Mouse (Mus musculus) limb, embryonic 11.5 days (tissue): ENCODE measurements around the gene Lalba. TPM values are rescaled to one million over a fixed set of nuclear protein-coding genes. Genes with fewer than 3 reads are reported as not detected.

Experiments used
- ATAC-seq: fragments of 200-750 bp; cut with Nextera tagmentation; 2 replicates; pipeline ENCODE4 v1.8.0; 2017; ENCODE audit warnings: low read depth; ENCODE audit not compliant: insufficient number of reproducible peaks, low FRiP score, low TSS enrichment
- DNase-seq: peaks from one replicate; pipeline ENCODE4 v3.0.0-alpha.2; 2015; ENCODE audit warnings: low spot score
- H3K27ac ChIP-seq: fragments of 300-500 bp; sonication (generic); replicated peaks from 2 replicates; pipeline ENCODE4 v1.5.1; 2014; ENCODE audit warnings: low read depth, mild to moderate bottlenecking, low read length
- H3K27me3 ChIP-seq: fragments of 300-500 bp; sonication (generic); 2 replicates; pipeline ENCODE4 v1.6.1; 2014; ENCODE audit warnings: mild to moderate bottlenecking, low read length, mixed read lengths; ENCODE audit not compliant: control insufficient read depth, insufficient read depth
- H3K36me3 ChIP-seq: fragments of 300-500 bp; sonication (generic); 2 replicates; pipeline ENCODE4 v1.6.1; 2014; ENCODE audit warnings: mild to moderate bottlenecking, low read length, moderate library complexity, mixed read lengths; ENCODE audit not compliant: control insufficient read depth, insufficient read depth
- H3K4me1 ChIP-seq: fragments of 300-500 bp; sonication (generic); 2 replicates; pipeline ENCODE4 v1.6.1; 2014; ENCODE audit warnings: low read length, mixed read lengths; ENCODE audit not compliant: control insufficient read depth, insufficient read depth
- H3K4me2 ChIP-seq: fragments of 300-500 bp; sonication (generic); 2 replicates; pipeline ENCODE4 v1.6.1; 2014; ENCODE audit warnings: low read depth, mild to moderate bottlenecking, moderate library complexity; ENCODE audit not compliant: severe bottlenecking
- H3K4me3 ChIP-seq: fragments of 300-500 bp; sonication (generic); 2 replicates; pipeline ENCODE4 v1.5.1; 2014; ENCODE audit warnings: low read depth, low read length
- H3K9ac ChIP-seq: fragments of 300-500 bp; sonication (generic); 2 replicates; pipeline ENCODE4 v1.6.1; 2014; ENCODE audit warnings: mild to moderate bottlenecking, low read length
- H3K9me3 ChIP-seq: fragments of 300-500 bp; sonication (generic); 2 replicates; pipeline ENCODE4 v1.6.1; 2016; ENCODE audit warnings: low read length; ENCODE audit not compliant: control insufficient read depth
- WGBS: fragments of 180-500 bp; shearing (Covaris S2); extraction: QIAGEN DNeasy Blood & Tissue Kit; methylation state at CpG from one replicate; pipeline ENCODE4 v1.1.7; 2014; 5-methylcytosine and 5-hydroxymethylcytosine counted together
- polyA plus RNA-seq: library from polyadenylated mRNA; unstranded; fragments of >200 nt; fragmentation: Nextera tagmentation; extraction: Ambion mirVana; gene quantifications from 2 replicates; pipeline ENCODE4 v1.2.1, GENCODE M21; 2014

Gene Lalba
- polyA plus RNA-seq, 1 experiment from 2014 or later: not detected

- DNase-seq (no peak), ATAC-seq (no peak)
- H3K4me3 ChIP-seq: no peak overlapping the region
- no peak overlapping the region for H3K27ac ChIP-seq
- no peaks in the 10 kb centered on the region for H3K36me3 ChIP-seq
- H3K9ac ChIP-seq: no peak overlapping the region
- H3K4me1 ChIP-seq: no peaks in the 10 kb centered on the region
- H3K27me3 ChIP-seq: no peaks in the 10 kb centered on the region
- 84% methylated on average over 7 of the region's 7 CpGs for WGBS
- H3K9me3 ChIP-seq: no peaks in the 10 kb centered on the region
- no peak overlapping the region for H3K4me2 ChIP-seq
Measured at GRCm38 (mm10) chr15:98479568-98480102, 2.9 kb downstream of the Lalba start.

- H3K4me1 ChIP-seq: no peaks in the 10 kb centered on the region
- H3K27me3 ChIP-seq: no peaks in the 10 kb centered on the region
- H3K9ac ChIP-seq: no peak overlapping the region
- H3K4me2 ChIP-seq: no peak overlapping the region
- H3K4me3 ChIP-seq: no peak overlapping the region
- H3K9me3 ChIP-seq: no peaks in the 10 kb centered on the region
- DNase-seq (no peak), ATAC-seq (no peak)
- WGBS: 81% methylated on average over 5 of the region's 5 CpGs
- H3K27ac ChIP-seq: no peak overlapping the region
- H3K36me3 ChIP-seq: no peaks in the 10 kb centered on the region
Measured at GRCm38 (mm10) chr15:98476281-98476680, 6.2 kb downstream of the Lalba start.

- H3K36me3 ChIP-seq: no peaks in the 10 kb centered on the region
- 55% methylated on average over 10 of the region's 10 CpGs for WGBS
- H3K27ac ChIP-seq: no peak overlapping the region
- peak; percentile 55 for DNase-seq
- no peak for ATAC-seq
- H3K27me3 ChIP-seq: no peaks in the 10 kb centered on the region
- H3K4me3 ChIP-seq: no peak overlapping the region
- H3K9ac ChIP-seq: no peak overlapping the region
- H3K4me1 ChIP-seq: no peaks in the 10 kb centered on the region
- H3K9me3 ChIP-seq: no peaks in the 10 kb centered on the region
- H3K4me2 ChIP-seq: no peak overlapping the region
Measured at GRCm38 (mm10) chr15:98475382-98475781, 7.1 kb downstream of the Lalba start.

- DNase-seq (no peak), ATAC-seq (no peak)
- Histone ChIP-seq H3K4me2 (no peak overlapping the region), H3K4me3 (no peak overlapping the region), H3K36me3 (no peaks in the 10 kb centered on the region), H3K4me1 (no peaks in the 10 kb centered on the region), H3K9me3 (no peaks in the 10 kb centered on the region), H3K9ac (no peak overlapping the region), H3K27me3 (no peaks in the 10 kb centered on the region), H3K27ac (no peak overlapping the region)
- WGBS: 79% methylated on average over 10 of the region's 10 CpGs
Measured at GRCm38 (mm10) chr15:98474958-98475357, 7.6 kb downstream of the Lalba start.

GRCm38 (mm10) chr15:98471539-98471938 lies 11.0 kb downstream of the Lalba start:
- 91% methylated on average over 13 of the region's 13 CpGs for WGBS
- Histone ChIP-seq H3K4me2 (no peak overlapping the region), H3K4me1 (no peaks in the 10 kb centered on the region), H3K9ac (no peak overlapping the region), H3K9me3 (no peaks in the 10 kb centered on the region), H3K36me3 (no peaks in the 10 kb centered on the region), H3K4me3 (no peak overlapping the region), H3K27me3 (no peaks in the 10 kb centered on the region), H3K27ac (no peak overlapping the region)
- DNase-seq: no peak
- ATAC-seq: no peak

GRCm38 (mm10) chr15:98469596-98469995 lies 12.9 kb downstream of the Lalba start, which contains the start of gene OR5BS1P:
TSS of gene OR5BS1P (plus strand) at chr15:98469896.
- DNase-seq (no peak), ATAC-seq (no peak)
- no peak within 1 kb of the TSS for H3K4me3 ChIP-seq
- WGBS: 87% methylated on average over 4 of the region's 4 CpGs
- H3K27me3 ChIP-seq: no peaks in the 10 kb centered on the region
- no peaks in the 10 kb centered on the region for H3K4me1 ChIP-seq
- H3K4me2 ChIP-seq: no peak within 1 kb of the TSS
- H3K9me3 ChIP-seq: no peaks in the 10 kb centered on the region
- no peak within 1 kb of the TSS for H3K9ac ChIP-seq
- H3K36me3 ChIP-seq: no peaks in the 10 kb centered on the region
- H3K27ac ChIP-seq: no peak within 1 kb of the TSS

- Histone ChIP-seq H3K27me3 (no peaks in the 10 kb centered on the region), H3K4me3 (no peak within 1 kb of the TSS), H3K4me1 (no peaks in the 10 kb centered on the region), H3K9ac (no peak within 1 kb of the TSS), H3K9me3 (no peaks in the 10 kb centered on the region), H3K4me2 (no peak within 1 kb of the TSS), H3K36me3 (no peaks in the 10 kb centered on the region), H3K27ac (no peak within 1 kb of the TSS)
- no peak for ATAC-seq
- 89% methylated on average over 7 of the region's 7 CpGs for WGBS
- no peak for DNase-seq
Measured at GRCm38 (mm10) chr15:98452288-98452687, 30.2 kb downstream of the Lalba start, which contains the start of gene Olfr281. TSS of gene Olfr281 (plus strand) at chr15:98452588.

GRCm38 (mm10) chr15:98448521-98448920 lies 34.0 kb downstream of the Lalba start:
- DNase-seq: no peak

GRCm38 (mm10) chr15:98444561-98444960 lies 38.0 kb downstream of the Lalba start:
- Histone ChIP-seq H3K36me3 (no peaks in the 10 kb centered on the region), H3K27me3 (no peaks in the 10 kb centered on the region), H3K4me2 (no peak overlapping the region), H3K4me3 (no peak overlapping the region), H3K9ac (no peak overlapping the region), H3K27ac (no peak overlapping the region), H3K4me1 (no peaks in the 10 kb centered on the region), H3K9me3 (no peaks in the 10 kb centered on the region)
- WGBS: 80% methylated on average over 3 of the region's 3 CpGs
- ATAC-seq (no peak), DNase-seq (no peak)

More at GRCm38 (mm10) chr15:98448521-98448920, 34.0 kb downstream of the Lalba start:
- Histone ChIP-seq H3K36me3 (no peaks in the 10 kb centered on the region), H3K27ac (no peak overlapping the region), H3K4me3 (no peak overlapping the region), H3K4me1 (no peaks in the 10 kb centered on the region), H3K9ac (no peak overlapping the region), H3K4me2 (no peak overlapping the region), H3K27me3 (no peaks in the 10 kb centered on the region), H3K9me3 (no peaks in the 10 kb centered on the region)
- no peak for ATAC-seq
- WGBS: 62% methylated on average over 4 of the region's 4 CpGs
